Comparison of ENCODE assay signal across 8 mouse cellular contexts in the genomic region with DNA sequence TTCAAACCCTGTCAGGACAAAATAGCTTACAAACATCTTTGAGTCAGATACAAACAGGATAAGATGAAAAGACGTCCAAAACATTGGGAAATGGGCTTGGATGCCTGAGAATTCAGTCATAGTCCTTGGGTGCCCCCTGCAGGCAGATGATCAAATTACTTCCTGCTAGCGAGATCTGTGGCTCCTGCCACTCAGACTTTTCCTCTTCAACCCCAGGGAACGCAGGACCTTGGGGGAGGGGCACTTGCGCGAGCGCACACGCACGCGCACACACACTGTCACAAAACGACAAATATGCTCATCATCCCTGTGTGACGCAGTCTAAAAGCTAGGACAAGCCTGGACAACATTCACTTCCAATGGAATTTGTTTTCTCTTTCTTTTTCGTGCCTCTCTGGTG. TPM values are rescaled to one million over a fixed set of nuclear protein-coding genes. Genes with fewer than 3 reads are reported as not detected.
DNase-seq lines count a peak whose midpoint lies in the region; ATAC-seq and TF ChIP-seq lines count a peak whose summit lies in the region.

No protein-coding gene starts in this region.

- 0 out of 2 replicates have a peak, but pooled peaks have one; percentile 44 for ATAC-seq in forebrain, embryonic 15.5 days (replicated peaks)
- ATAC-seq in liver, postnatal 0 days = 0 out of 2 replicates have a peak, but pooled peaks have one; percentile 5
- ATAC-seq in neural tube, embryonic 13.5 days (ENCODE audit: low read depth) = no peak

- H3K27me3 ChIP-seq in ES-Bruce4 (ENCODE audit: control insufficient read depth, insufficient read depth, low read length, poor library complexity, severe bottlenecking) = no peaks in the 10 kb centered on the region
- H3K27me3 ChIP-seq in forebrain, embryonic 15.5 days = no peaks in the 10 kb centered on the region
- H3K27me3 ChIP-seq in liver, postnatal 0 days (ENCODE audit: insufficient read depth, low read length) = no peaks in the 10 kb centered on the region
- peaks cover under 1% of the 10 kb centered on the region; the same call in 1 of the 2 replicates for H3K27me3 ChIP-seq in neural tube, embryonic 13.5 days

- no peak overlapping the region for H3K9ac ChIP-seq in ES-Bruce4 (ENCODE audit: low read depth, poor library complexity, severe bottlenecking)
- H3K9ac ChIP-seq in forebrain, embryonic 15.5 days (replicated peaks) = no peak overlapping the region
- no peak overlapping the region for H3K9ac ChIP-seq in liver, postnatal 0 days (replicated peaks)
- peak overlapping the region; percentile 64 for H3K9ac ChIP-seq in neural tube, embryonic 13.5 days

- DNase-seq in cerebellum, adult 11 months = peak; percentile 94
- DNase-seq in heart, postnatal 25 days (ENCODE audit: low spot score) = peak; percentile 65
- DNase-seq in layer of hippocampus, adult 11-12 months (ENCODE audit: low spot score) = peak; percentile 95
- DNase-seq in liver, postnatal 0 days = peak; percentile 90
- peak; percentile 58 for DNase-seq in telencephalon, adult 2 months (ENCODE audit: low read depth, low spot score)

- intact Hi-C loops in heart, postnatal 25 days (cut with DNase I) = loop anchor here (1.0 to 2.0 kb wide), 2 partner anchors 58 to 154 kb away; no protein-coding TSS in a partner anchor

- peak overlapping the region; percentile 46 for H3K4me2 ChIP-seq in forebrain, embryonic 15.5 days (replicated peaks)
- H3K4me2 ChIP-seq in liver, postnatal 0 days (ENCODE audit: low read depth, low read length) = peak overlapping the region; percentile 61
- peak overlapping the region; percentile 55 for H3K4me2 ChIP-seq in neural tube, embryonic 13.5 days

- 4% methylated on average over 12 of the region's 12 CpGs for WGBS in forebrain, embryonic 15.5 days
- WGBS in liver, postnatal 0 days (ENCODE audit: insufficient replicate concordance) = under 1% methylated on average over 12 of the region's 12 CpGs
- WGBS in neural tube, embryonic 13.5 days = 4% methylated on average over 12 of the region's 12 CpGs

- peak; percentile 56 for TF ChIP-seq CTCF in ES-Bruce4 (IDR thresholded peaks at IDR 0.05; ENCODE audit: low read depth, low read length)
- peak; percentile 89 for TF ChIP-seq CTCF in liver, postnatal 0 days (IDR thresholded peaks at IDR 0.05; ENCODE audit: low read depth)

- H3K4me1 ChIP-seq in ES-Bruce4 (ENCODE audit: control insufficient read depth, insufficient read depth, low read length) = peaks cover 3% of the 10 kb centered on the region
- peaks cover 24% of the 10 kb centered on the region for H3K4me1 ChIP-seq in forebrain, embryonic 15.5 days
- H3K4me1 ChIP-seq in liver, postnatal 0 days (ENCODE audit: insufficient read depth) = peaks cover 17% of the 10 kb centered on the region
- peaks cover 36% of the 10 kb centered on the region for H3K4me1 ChIP-seq in neural tube, embryonic 13.5 days (replicated peaks)

- no peak for TF ChIP-seq EP300 in ES-Bruce4 (IDR thresholded peaks at IDR 0.05; ENCODE audit: insufficient read depth, low read depth, low read length)
- TF ChIP-seq EP300 in liver, postnatal 0 days (IDR thresholded peaks at IDR 0.05; ENCODE audit: low read depth) = no peak

- H3K4me3 ChIP-seq in ES-Bruce4 (ENCODE audit: low read depth, low read length) = peak overlapping the region; percentile 12; the same call in 1 of the 2 replicates
- H3K4me3 ChIP-seq in forebrain, embryonic 15.5 days = peak overlapping the region; percentile 27
- peak overlapping the region; percentile 18 for H3K4me3 ChIP-seq in liver, postnatal 0 days (ENCODE audit: low read depth, low read length)
- H3K4me3 ChIP-seq in neural tube, embryonic 13.5 days = peak overlapping the region; percentile 29

- no peaks in the 10 kb centered on the region for H3K36me3 ChIP-seq in ES-Bruce4 (ENCODE audit: control insufficient read depth, insufficient read depth, low read length, poor library complexity, severe bottlenecking)
- H3K36me3 ChIP-seq in forebrain, embryonic 15.5 days = no peaks in the 10 kb centered on the region
- H3K36me3 ChIP-seq in liver, postnatal 0 days (replicated peaks; ENCODE audit: insufficient read depth, low read length) = no peaks in the 10 kb centered on the region
- H3K36me3 ChIP-seq in neural tube, embryonic 13.5 days = no peaks in the 10 kb centered on the region

- no peak overlapping the region for H3K27ac ChIP-seq in ES-Bruce4 (ENCODE audit: insufficient read depth, low read length)
- no peak overlapping the region for H3K27ac ChIP-seq in forebrain, embryonic 15.5 days (replicated peaks)
- no peak overlapping the region for H3K27ac ChIP-seq in liver, postnatal 0 days (ENCODE audit: low read depth)
- H3K27ac ChIP-seq in neural tube, embryonic 13.5 days (replicated peaks) = no peak overlapping the region

- no peak for TF ChIP-seq POLR2A in ES-Bruce4 (IDR thresholded peaks at IDR 0.05; ENCODE audit: insufficient read depth, low read length)

- H3K9me3 ChIP-seq in ES-Bruce4 (replicated peaks; ENCODE audit: control insufficient read depth, insufficient read depth, low read length, poor library complexity, severe bottlenecking) = no peaks in the 10 kb centered on the region
- H3K9me3 ChIP-seq in forebrain, embryonic 15.5 days = no peaks in the 10 kb centered on the region
- no peaks in the 10 kb centered on the region for H3K9me3 ChIP-seq in liver, postnatal 0 days (ENCODE audit: low read length)
- no peaks in the 10 kb centered on the region for H3K9me3 ChIP-seq in neural tube, embryonic 13.5 days

RNA-seq across cellular contexts. Expression of a gene that starts 11.9 kb away (rescaled TPM):
- polyA plus RNA-seq in ES-Bruce4 (2011; ENCODE audit: insufficient read depth, insufficient read length, low read depth, missing spikeins) = not detected in 2 replicates
- polyA plus RNA-seq in forebrain, embryonic 15.5 days (2015; fragmentation: Nextera tagmentation; extraction: Ambion mirVana) = 0.05 and 0.10 TPM in 2 replicates
- not detected for total RNA-seq in heart, postnatal 25 days (2021)
- not detected in 2 replicates for polyA plus RNA-seq in liver, postnatal 0 days (2015; fragmentation: Nextera tagmentation; extraction: Ambion mirVana)
- polyA plus RNA-seq in neural tube, embryonic 13.5 days (2015; fragmentation: Nextera tagmentation; extraction: Ambion mirVana) = not detected in 2 replicates

RNA-seq across cellular contexts. Expression of a gene that starts 12.6 kb away (rescaled TPM):
- 163 and 165 TPM in 2 replicates for polyA plus RNA-seq in ES-Bruce4 (2011; ENCODE audit: insufficient read depth, insufficient read length, low read depth, missing spikeins)
- polyA plus RNA-seq in forebrain, embryonic 15.5 days (2015; fragmentation: Nextera tagmentation; extraction: Ambion mirVana) = 124 and 126 TPM in 2 replicates
- total RNA-seq in heart, postnatal 25 days (2021) = 10 to 100 TPM; 11.1 to 12.2 TPM
- 29.8 and 33.9 TPM in 2 replicates for polyA plus RNA-seq in liver, postnatal 0 days (2015; fragmentation: Nextera tagmentation; extraction: Ambion mirVana)
- polyA plus RNA-seq in neural tube, embryonic 13.5 days (2015; fragmentation: Nextera tagmentation; extraction: Ambion mirVana) = 170 and 171 TPM in 2 replicates
